Mouse (Mus musculus): ENCODE data around the gene 1810010H24Rik.
A peak's percentile ranks its signal among the peaks of the same experiment; 100 is the strongest.
"Not testable (repeated sequence)": the region's sequence is repeated elsewhere in the genome, so short reads cannot be mapped to it uniquely, and the experiment has no call there.

1810010H24Rik gene

GRCm38 (mm10) chr11:107012324-107013017, 13.0 kb upstream of the 1810010H24Rik start:
- DNase-seq (ENCODE audit: extremely low spot score, low spot score), result peak; percentile 99

DNA sequence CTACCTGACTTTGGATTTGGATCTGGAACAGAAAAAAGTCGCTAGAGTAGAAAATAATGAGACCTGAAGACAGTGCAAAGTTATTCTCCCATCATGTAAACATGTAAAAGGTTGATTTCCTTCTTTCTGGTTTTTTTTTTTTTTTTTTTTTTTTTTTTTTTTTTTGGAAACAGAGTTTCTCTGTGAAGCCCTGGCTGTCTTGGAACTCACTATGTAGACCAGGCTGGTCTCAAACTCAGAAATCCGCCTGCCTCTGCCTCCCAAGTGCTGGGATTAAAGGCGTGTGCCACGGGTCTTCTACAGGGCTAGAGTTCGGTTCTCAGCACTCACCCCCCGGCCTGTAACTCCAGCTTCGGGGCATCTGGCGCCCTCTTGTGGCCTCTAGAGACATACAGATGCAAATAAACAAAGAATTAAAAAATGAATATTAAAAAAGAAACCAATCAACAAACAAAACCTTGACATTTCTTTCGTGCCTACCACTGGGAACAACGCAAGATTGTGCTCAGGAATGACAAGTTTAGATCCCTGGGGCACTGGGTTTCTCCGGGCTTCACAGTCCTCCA, 11.4 kb upstream of the 1810010H24Rik start:
- DNase-seq (ENCODE audit: extremely low spot score, low spot score), result no peak

DNA sequence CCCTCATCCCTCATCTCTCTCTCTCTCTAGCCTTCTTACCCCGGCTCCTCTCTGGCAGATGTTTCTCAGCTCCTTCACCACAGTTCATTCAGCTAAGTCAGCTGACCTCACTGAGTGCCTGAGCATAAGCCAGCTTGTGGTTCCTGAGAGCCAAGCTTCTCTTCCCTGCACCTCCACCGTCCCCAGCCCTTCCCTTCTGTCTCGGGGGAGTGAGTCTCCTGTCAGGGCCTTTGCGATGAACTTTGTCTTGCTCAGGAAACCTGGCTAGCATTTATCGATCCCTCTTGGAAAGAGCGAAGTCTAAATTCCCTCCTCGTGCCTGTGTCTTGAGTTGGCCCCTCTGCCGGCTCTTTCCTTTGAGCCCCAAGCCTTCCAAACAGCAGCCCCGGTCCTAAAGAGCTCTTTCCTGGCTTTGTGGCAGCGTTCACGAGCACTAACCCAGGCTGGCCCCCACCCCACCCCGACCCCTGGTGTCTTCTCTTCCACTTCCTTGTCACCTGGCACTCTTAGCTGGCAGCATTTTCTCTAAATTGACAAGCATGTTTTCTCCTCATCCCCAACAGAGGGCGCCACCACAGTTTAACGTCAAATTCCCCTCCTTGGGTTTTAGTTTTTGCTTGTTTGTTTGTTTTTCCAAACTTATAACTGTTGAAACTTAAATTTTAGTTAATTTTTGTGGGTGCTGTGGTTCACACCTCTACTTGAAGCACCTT, 10.7 kb upstream of the 1810010H24Rik start:
- no peak for DNase-seq (ENCODE audit: extremely low spot score, low spot score)

- DNase-seq (ENCODE audit: extremely low spot score, low spot score), result not testable (repeated sequence)
These were observed 9.8 kb upstream of the 1810010H24Rik start for GRCm38 (mm10) chr11:107015535-107016187.

DNA sequence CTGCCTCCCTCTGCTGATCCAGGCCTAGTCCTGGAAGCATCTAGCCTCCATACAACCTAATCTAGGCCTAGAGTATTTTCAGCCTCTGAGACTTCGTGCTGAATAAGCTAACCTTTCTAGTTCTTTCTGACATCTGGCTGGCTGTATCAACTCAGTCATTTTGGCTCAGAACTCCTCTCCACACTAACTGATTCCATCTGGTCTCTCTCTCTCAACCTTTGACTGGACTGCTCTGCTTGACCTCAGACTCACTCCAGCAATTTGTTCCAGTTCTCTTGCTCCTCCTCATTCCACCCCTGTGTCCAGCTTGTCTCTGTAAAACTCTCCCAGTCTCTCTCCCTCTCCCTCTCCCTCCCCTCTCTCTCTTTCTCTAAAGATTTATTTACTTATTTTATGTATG, 8.6 kb upstream of the 1810010H24Rik start:
- DNase-seq (ENCODE audit: extremely low spot score, low spot score), result no peak

DNA sequence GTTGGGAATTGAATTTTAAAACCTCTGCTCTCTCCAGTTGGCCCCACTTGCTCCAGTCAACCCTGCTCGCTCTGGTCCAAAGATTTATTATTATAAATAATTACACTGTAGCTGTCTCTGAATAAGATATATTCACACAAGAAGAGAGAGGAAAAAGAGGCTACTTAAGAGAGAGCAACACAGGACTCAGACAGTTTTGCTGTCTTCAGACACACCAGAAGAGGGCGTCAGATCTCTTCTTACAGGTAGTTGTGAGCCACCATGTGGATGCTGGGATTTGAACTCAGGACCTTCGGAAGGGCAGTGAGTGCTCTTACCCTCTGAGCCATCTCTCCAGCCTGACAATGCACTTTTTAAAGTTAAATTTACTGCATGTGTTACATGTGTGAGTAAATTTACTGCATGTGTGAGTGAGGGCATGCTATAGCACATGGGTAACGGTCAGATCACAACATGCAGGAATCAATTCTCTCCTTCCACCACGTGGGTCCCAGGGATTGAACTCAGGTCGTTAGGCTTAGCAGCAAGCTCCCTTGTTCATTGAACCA, 8.1 kb upstream of the 1810010H24Rik start:
- no peak for DNase-seq (ENCODE audit: extremely low spot score, low spot score)

DNA sequence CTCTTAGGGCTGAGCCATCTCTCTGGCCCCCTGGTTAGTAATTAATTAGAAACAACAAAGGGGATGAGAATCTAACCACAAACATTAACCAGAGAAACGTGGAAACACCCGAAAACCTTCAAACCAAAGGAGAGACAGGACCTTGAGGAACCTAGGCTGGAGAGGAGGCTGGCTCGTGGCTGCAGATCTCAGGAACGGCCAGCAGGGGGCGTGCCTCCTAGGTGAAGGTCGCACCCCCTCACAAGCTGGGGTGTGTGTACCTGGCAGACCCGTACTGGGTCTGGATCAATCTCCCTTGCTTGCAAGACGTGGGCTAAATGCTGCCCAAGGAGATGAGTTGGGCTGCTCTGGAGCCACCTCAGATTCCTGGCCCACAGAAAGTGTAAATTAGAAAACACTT, 6.9 kb upstream of the 1810010H24Rik start:
- no peak for DNase-seq (ENCODE audit: extremely low spot score, low spot score)

GRCm38 (mm10) chr11:107019318-107019717, 6.2 kb upstream of the 1810010H24Rik start:
- no peak for DNase-seq (ENCODE audit: extremely low spot score, low spot score)

DNA sequence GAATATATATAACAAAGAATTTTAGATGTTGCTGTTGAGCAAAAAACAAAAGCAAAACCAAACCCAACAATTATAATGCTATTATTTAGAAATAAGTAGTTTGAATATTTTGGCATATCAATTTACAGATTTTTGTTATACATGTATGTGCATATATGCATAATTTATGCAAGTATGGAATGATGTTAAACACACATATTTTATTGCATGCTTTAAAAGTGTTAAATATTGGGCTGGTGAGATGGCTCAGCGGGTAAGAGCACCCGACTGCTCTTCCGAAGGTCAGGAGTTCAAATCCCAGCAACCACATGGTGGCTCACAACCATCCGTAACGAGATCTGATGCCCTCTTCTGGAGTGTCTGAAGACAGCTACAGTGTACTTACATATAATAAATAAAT, 5.8 kb upstream of the 1810010H24Rik start:
- DNase-seq (ENCODE audit: extremely low spot score, low spot score), result not testable (repeated sequence)

- DNase-seq (ENCODE audit: extremely low spot score, low spot score), result no peak
These were observed 3.3 kb upstream of the 1810010H24Rik start for GRCm38 (mm10) chr11:107022050-107022683.

- DNase-seq (ENCODE audit: extremely low spot score, low spot score), result no peak
These were observed 1.1 kb upstream of the 1810010H24Rik start for GRCm38 (mm10) chr11:107024406-107024805.

- no peak for DNase-seq (ENCODE audit: extremely low spot score, low spot score)
These were observed 1.3 kb downstream of the 1810010H24Rik start for GRCm38 (mm10) chr11:107026554-107027430.

DNA sequence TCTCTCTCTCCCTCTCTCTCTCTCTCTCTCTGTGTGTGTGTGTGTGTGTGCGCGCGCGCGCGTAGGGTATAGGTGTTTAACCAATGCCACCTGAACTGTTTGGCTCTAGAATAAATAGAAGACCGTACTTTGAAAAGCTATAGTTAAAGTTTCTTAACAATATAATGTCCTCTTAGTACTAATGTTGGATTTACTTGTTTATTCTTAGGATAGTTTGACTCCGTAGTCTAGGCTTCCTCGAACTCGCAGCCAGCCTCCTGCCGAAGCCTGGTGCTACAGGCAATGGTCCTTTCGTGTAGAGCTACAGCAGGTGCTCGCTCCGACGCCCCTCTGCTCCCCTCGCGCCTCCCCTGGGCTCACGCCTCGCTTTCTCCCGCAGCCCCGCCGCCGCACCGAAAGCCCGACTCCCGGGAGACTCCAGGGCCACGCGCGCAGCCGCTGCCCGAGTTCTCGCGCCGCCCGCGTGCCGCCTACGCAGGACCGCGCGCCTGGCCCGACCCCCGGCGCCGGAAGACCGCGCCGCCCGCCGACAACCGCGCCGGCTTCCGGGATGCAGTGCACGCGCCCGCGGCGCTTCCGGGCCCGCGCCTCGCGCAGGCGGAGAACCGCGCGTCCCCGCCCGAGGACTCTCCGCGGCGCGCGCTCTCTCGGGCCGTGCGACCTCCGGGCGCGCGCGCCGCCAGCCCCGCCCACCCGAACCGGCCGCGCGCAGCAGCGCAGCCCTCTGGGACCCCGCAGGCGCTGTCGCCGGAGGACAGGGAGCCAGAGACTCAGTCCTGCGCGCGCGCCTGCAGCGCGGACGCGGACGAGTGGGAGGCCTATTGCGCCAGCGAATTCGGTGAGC, 2.2 kb downstream of the 1810010H24Rik start:
- no peak for DNase-seq (ENCODE audit: extremely low spot score, low spot score)

- peak; percentile 89 for DNase-seq (ENCODE audit: extremely low spot score, low spot score)
These were observed 2.8 kb downstream of the 1810010H24Rik start for GRCm38 (mm10) chr11:107028275-107028618.

- DNase-seq (ENCODE audit: extremely low spot score, low spot score), result no peak
These were observed 3.3 kb downstream of the 1810010H24Rik start for GRCm38 (mm10) chr11:107028754-107029153.

- no peak for DNase-seq (ENCODE audit: extremely low spot score, low spot score)
These were observed 4.1 kb downstream of the 1810010H24Rik start for GRCm38 (mm10) chr11:107029536-107029935.

DNA sequence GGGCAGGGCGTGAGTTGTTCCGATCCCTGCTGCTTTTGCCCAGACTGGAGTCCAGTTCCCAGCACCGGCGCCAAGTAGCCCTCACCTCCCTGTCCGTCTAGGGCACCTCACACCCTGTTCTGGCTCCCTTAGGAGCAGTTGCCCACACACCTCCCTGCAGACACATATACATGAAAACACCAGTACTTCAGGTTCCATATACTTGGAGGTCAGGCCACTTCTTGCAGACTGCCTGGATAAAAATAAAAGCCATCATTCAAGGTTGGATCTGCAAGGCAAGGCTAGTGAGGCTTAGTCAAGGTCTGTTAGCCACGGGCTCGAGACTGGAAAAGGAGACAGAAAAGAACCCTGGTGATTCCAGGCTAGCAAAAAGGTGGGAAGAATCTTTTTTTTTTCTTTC, 6.2 kb downstream of the 1810010H24Rik start:
- DNase-seq (ENCODE audit: extremely low spot score, low spot score), result no peak

DNA sequence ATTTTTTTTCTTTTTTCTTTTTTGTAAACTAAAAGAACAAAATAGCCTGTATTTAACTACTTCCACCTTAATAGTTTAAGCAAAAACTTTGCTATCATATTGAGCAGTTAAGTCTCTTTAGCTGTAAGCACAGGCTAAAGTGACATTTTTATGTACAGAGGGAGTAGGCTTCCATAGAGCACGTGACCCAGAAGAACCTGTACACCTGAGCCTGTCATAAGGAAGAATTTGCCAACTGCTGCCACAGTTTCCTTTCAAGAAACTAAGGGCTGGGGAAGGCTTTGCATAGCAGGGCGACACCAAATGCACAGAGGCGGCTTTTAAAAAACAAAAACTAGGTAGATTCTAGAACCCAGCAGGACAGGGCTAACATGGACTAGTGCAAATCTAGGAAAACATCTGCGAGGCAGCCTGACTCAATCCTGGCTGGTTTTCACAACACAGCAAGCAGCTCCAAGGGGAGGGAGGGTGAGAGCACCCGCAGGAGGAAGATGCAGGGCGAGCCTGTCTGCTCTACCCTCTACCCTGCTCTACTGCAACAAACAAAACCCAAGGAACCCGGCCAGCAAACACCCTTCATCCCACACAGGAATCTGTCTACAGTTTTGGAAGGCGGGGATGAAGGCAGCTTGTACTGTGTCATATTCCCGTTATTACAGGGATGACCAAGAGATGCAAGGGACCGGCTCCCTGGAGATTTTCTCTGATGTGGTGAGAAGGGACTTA, 8.8 kb downstream of the 1810010H24Rik start:
- DNase-seq (ENCODE audit: extremely low spot score, low spot score), result no peak

- DNase-seq (ENCODE audit: extremely low spot score, low spot score), result no peak
These were observed 13.9 kb downstream of the 1810010H24Rik start for GRCm38 (mm10) chr11:107039417-107039816.

Data from neural tube, embryonic 10.5 days (tissue).